Mouse (Mus musculus): ENCODE data around the gene Pde1a. TPM values are rescaled to one million over a fixed set of nuclear protein-coding genes. Genes with fewer than 3 reads are reported as not detected.

Gene Pde1a
- polyA plus RNA-seq, 1 experiment from 2014 or later, result 0.46 TPM

DNA sequence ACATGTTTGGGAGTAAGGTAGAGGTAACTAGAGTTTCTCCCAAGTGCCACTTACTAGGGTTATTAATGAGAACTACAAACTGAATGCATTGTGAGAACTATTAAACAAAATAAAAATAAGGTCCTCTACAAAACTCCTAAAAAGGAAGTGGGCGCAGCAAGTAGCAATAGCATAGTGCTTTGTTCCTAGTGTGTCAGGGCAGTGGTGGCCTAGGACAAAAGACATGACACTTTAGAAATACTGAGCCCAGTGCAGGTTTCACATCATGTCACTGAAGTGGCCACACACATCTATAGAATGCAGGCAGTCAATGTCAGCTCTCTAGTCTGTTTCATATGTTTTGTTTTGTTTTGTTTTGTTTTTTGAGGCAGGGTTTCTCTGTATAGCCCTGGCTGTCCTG lies 103.2 kb downstream of the Pde1a start:
- Histone ChIP-seq H3K4me1 (no peaks in the 10 kb centered on the region), H3K9me3 (replicated peaks) (0 out of 2 replicates have a peak, but pooled peaks cover 3% of the 10 kb centered on the region), H3K36me3 (no peaks in the 10 kb centered on the region), H3K27me3 (ENCODE audit: low read depth, poor library complexity, severe bottlenecking) (no peaks in the 10 kb centered on the region), H3K4me3 (no peak overlapping the region), H3K27ac (replicated peaks) (no peak overlapping the region)
- 93% methylated on average over 1 of the region's 1 CpGs for WGBS
- no peak for DNase-seq (ENCODE audit: low spot score)

DNA sequence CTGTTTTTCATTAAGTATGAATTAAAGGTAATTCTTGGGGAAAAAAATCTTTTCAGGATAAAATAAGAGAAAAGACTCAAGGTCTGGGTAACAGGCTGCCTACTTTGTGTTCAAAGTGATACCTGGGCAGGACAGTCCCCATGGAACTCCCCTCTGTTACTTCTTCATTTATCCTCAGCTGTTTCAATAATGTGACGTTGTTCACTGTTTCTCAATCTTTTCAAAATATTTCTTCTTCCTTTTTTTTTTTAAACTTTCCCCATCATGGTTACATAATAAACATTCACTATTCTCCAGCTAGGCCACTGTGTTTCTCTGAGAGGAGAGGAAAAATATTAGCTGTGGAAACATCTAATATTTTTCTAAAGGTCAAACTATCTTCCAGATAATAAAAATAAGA lies 103.7 kb downstream of the Pde1a start:
- Histone ChIP-seq H3K27ac (replicated peaks) (no peak overlapping the region), H3K4me1 (no peaks in the 10 kb centered on the region), H3K36me3 (no peaks in the 10 kb centered on the region), H3K27me3 (ENCODE audit: low read depth, poor library complexity, severe bottlenecking) (no peaks in the 10 kb centered on the region), H3K4me3 (no peak overlapping the region), H3K9me3 (replicated peaks) (0 out of 2 replicates have a peak, but pooled peaks cover 3% of the 10 kb centered on the region)
- WGBS, result 74% methylated on average over 1 of the region's 1 CpGs
- no peak for DNase-seq (ENCODE audit: low spot score)

DNA sequence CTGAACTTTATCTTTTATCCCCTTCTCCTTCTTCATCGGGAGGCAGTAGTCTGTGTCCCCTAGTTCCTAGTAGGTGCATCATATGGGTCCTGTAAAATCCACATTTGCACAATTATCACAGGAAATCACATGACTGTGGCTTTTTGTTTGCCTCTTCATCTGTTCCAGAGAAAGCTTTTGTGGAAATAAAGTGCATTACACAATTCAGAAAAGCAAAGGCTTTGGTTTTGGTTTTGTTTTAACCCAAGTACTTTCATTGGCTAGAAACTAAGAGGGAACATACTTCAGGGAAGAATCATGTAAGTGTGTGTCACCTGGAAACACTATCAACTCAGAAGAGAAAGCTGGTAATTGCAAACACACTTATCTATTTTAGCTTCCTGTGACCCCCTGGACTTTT lies 104.2 kb downstream of the Pde1a start:
- H3K27ac ChIP-seq (replicated peaks), result no peak overlapping the region
- 94% methylated on average over 1 of the region's 1 CpGs for WGBS
- H3K4me3 ChIP-seq, result no peak overlapping the region
- 0 out of 2 replicates have a peak, but pooled peaks cover 3% of the 10 kb centered on the region for H3K9me3 ChIP-seq (replicated peaks)
- no peaks in the 10 kb centered on the region for H3K4me1 ChIP-seq
- H3K27me3 ChIP-seq (ENCODE audit: low read depth, poor library complexity, severe bottlenecking), result no peaks in the 10 kb centered on the region
- H3K36me3 ChIP-seq, result no peaks in the 10 kb centered on the region
- no peak for DNase-seq (ENCODE audit: low spot score)

DNA sequence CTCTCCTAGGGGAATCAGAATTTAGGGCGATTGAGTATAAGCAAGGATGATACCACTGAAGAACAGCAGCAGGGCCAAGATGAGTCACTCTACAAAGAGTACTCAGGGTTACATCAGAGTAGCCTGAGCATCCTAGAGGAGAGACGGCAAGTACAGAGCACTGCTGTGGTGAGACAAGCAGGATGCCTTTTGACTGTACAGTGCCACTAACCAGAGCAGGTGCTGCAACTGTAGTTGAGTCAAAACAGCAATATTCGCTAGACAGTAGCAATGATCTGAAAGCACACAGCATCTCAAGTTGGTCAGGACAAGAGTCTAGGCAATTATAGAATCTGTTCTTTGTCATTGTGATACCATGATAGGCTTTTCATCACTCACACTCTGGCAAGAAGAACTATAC lies 115.1 kb downstream of the Pde1a start:
- no peaks in the 10 kb centered on the region for H3K9me3 ChIP-seq (replicated peaks)
- no peaks in the 10 kb centered on the region for H3K36me3 ChIP-seq
- no peak overlapping the region for H3K27ac ChIP-seq (replicated peaks)
- no peaks in the 10 kb centered on the region for H3K4me1 ChIP-seq
- no peak for DNase-seq (ENCODE audit: low spot score)
- H3K4me3 ChIP-seq, result no peak overlapping the region
- no peaks in the 10 kb centered on the region for H3K27me3 ChIP-seq (ENCODE audit: low read depth, poor library complexity, severe bottlenecking)
- WGBS, result 88% methylated on average over 3 of the region's 3 CpGs

DNA sequence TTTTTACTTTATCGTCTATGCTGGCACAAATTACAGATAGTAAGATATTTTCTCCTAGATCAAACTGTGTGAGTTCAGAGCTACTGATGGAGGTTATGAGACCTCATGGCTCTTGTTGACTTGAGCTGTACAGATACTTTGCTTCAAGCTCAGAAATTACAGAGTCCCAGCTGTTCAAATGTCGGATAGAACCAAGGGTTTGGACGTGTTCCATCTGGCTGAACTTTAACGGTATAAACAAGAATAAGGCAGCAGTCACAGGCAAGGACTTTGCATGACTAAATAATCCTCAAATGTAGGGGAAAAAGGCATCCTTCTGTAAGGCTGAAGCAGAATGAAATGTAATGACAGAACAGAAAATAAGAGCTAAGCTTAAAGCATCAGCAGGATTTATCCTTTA lies 116.2 kb downstream of the Pde1a start:
- DNase-seq (ENCODE audit: low spot score), result no peak
- Histone ChIP-seq H3K4me1 (no peaks in the 10 kb centered on the region), H3K9me3 (replicated peaks) (no peaks in the 10 kb centered on the region), H3K36me3 (no peaks in the 10 kb centered on the region), H3K27me3 (ENCODE audit: low read depth, poor library complexity, severe bottlenecking) (no peaks in the 10 kb centered on the region), H3K27ac (replicated peaks) (no peak overlapping the region), H3K4me3 (no peak overlapping the region)
- 89% methylated on average over 4 of the region's 4 CpGs for WGBS

DNA sequence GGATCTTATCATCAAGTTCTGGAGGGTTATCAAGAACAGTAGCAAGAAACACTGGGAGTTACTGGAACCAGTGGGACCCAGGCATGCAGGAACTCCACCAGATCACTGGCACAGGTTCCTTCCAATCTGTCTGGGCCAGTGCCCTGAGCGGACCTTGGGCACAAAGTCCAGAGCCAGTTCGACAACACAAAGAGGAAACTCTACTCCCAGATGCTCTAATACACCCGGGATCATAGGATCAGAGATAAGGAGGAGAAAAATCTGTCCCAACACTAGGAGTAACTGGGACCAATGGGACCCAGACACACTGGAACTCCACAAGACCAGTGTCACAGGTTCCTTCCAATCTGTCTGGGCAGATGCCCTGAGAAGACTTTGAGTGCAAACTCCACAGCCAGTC lies 130.1 kb downstream of the Pde1a start:
- DNase-seq (ENCODE audit: low spot score), result no peak

DNA sequence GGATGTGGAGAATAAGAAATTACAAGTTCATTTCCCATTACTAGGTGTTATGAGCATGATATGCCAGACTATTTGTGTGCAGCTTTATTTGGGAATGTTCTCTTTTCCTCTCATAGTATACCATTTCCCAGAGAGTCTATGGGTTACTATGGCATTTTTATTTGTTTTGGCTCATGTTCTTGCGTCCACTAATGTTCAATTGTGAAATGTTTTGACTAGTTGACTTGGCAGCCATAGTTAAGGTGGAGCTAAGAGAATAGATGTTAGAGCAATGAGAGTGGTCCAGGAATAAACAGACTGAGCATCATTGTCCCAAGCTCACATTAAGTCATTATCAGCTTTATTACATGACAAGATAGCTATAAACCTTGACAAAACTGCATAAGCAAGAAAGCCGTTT lies 130.8 kb downstream of the Pde1a start:
- H3K9me3 ChIP-seq (replicated peaks), result no peaks in the 10 kb centered on the region
- H3K4me3 ChIP-seq, result no peak overlapping the region
- H3K36me3 ChIP-seq, result no peaks in the 10 kb centered on the region
- no peak overlapping the region for H3K27ac ChIP-seq (replicated peaks)
- H3K4me1 ChIP-seq, result no peaks in the 10 kb centered on the region
- H3K27me3 ChIP-seq (ENCODE audit: low read depth, poor library complexity, severe bottlenecking), result no peaks in the 10 kb centered on the region
- 92% methylated on average over 2 of the region's 2 CpGs for WGBS
- DNase-seq (ENCODE audit: low spot score), result no peak

More for the DNA sequence above, 130.1 kb downstream of the Pde1a start:
- no peak overlapping the region for H3K27ac ChIP-seq (replicated peaks)
- H3K4me1 ChIP-seq, result no peaks in the 10 kb centered on the region
- no peak overlapping the region for H3K4me3 ChIP-seq
- H3K36me3 ChIP-seq, result no peaks in the 10 kb centered on the region
- H3K9me3 ChIP-seq (replicated peaks), result no peaks in the 10 kb centered on the region
- no peaks in the 10 kb centered on the region for H3K27me3 ChIP-seq (ENCODE audit: low read depth, poor library complexity, severe bottlenecking)
- 85% methylated on average over 3 of the region's 3 CpGs for WGBS

DNA sequence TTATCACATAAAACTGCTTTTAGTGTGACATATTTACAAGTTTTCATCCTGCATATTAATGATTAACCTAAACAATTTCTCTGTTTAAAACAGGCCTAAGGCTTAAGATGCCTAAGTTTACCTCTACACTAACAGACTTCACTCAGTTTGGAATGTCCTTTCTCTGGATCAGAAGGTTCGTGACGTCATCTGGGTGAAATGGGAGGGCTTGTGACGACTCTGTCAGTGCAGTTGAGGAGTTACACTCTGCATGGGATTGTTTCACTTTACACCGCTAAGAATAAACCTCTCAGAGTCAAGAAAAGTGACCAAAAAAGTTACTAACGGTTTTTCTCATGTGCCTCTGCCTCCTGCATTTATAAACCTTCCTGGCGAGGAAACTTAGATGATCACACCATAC lies 137.6 kb downstream of the Pde1a start:
- no peak for DNase-seq (ENCODE audit: low spot score)
- Histone ChIP-seq H3K9me3 (replicated peaks) (no peaks in the 10 kb centered on the region), H3K4me1 (no peaks in the 10 kb centered on the region), H3K4me3 (no peak overlapping the region), H3K36me3 (no peaks in the 10 kb centered on the region), H3K27ac (replicated peaks) (no peak overlapping the region), H3K27me3 (ENCODE audit: low read depth, poor library complexity, severe bottlenecking) (no peaks in the 10 kb centered on the region)
- WGBS, result 80% methylated on average over 6 of the region's 6 CpGs

DNA sequence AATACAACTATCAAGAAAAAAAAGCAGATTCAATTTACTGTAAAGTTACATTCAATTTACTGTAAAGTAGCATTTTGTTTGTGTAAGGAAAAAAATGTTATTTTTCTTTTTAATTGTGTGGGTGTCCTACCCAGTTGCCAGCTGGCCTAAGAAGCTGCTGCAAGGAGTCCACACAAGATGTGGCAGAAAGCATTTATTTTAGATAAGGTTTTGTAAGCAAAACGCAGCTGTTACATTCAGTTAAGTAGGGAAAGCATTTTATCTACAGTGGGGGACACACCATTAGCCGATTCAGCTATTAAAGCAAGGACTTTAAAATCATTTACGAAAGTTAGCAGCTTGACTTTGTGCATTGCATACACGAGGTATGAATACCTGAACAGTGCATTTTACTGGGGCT lies 145.5 kb downstream of the Pde1a start:
- Histone ChIP-seq H3K27ac (replicated peaks) (no peak overlapping the region), H3K4me1 (no peaks in the 10 kb centered on the region), H3K27me3 (ENCODE audit: low read depth, poor library complexity, severe bottlenecking) (no peaks in the 10 kb centered on the region), H3K9me3 (replicated peaks) (no peaks in the 10 kb centered on the region), H3K36me3 (no peaks in the 10 kb centered on the region), H3K4me3 (no peak overlapping the region)
- WGBS, result 82% methylated on average over 4 of the region's 4 CpGs
- no peak for DNase-seq (ENCODE audit: low spot score)

DNA sequence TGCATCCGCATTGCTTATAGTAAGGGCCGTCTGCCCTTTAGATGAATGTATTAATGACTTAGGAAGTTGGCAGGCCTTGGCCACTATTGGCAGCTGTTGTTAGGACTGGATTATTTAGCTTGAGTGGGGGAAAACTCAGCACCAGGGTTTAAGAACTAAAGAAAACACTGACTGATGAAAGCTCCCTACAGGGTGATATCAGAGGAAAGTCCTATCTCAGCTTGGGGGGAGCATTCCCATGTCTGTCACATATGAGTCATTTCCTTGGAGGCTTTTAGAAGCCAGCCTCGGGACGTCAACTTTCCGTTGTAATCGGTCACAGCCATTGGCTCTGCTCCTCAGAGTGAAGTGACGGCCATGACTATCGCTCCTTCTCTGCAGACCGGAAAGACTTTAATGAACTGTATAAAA lies 146.0 kb downstream of the Pde1a start:
- no peak overlapping the region for H3K4me3 ChIP-seq
- H3K9me3 ChIP-seq (replicated peaks), result no peaks in the 10 kb centered on the region
- no peak for DNase-seq (ENCODE audit: low spot score)
- 84% methylated on average over 9 of the region's 9 CpGs for WGBS
- no peaks in the 10 kb centered on the region for H3K4me1 ChIP-seq
- no peak overlapping the region for H3K27ac ChIP-seq (replicated peaks)
- H3K27me3 ChIP-seq (ENCODE audit: low read depth, poor library complexity, severe bottlenecking), result no peaks in the 10 kb centered on the region
- no peaks in the 10 kb centered on the region for H3K36me3 ChIP-seq

DNA sequence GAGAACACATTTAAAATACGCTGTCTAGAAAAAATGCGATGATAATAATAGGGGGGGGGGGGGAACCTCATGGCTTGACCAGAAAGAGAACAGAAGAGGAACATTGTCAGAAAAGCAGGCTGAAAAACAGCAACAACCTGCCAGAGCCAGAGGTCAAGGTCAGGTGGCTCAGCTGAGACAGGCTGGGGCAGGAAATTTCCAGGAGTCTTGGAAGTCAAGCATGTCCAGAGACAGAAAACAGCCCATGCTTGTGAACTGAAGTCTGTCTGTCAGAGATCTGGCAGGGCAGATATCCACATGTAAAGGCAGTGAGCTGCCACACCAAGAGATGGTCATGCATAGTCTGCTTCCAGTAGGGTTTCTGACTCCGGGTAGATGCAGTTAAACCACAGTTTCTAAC lies 147.5 kb downstream of the Pde1a start:
- H3K36me3 ChIP-seq, result no peaks in the 10 kb centered on the region
- no peak for DNase-seq (ENCODE audit: low spot score)
- no peak overlapping the region for H3K27ac ChIP-seq (replicated peaks)
- no peaks in the 10 kb centered on the region for H3K4me1 ChIP-seq
- no peaks in the 10 kb centered on the region for H3K27me3 ChIP-seq (ENCODE audit: low read depth, poor library complexity, severe bottlenecking)
- WGBS, result 94% methylated on average over 3 of the region's 3 CpGs
- no peak overlapping the region for H3K4me3 ChIP-seq
- H3K9me3 ChIP-seq (replicated peaks), result no peaks in the 10 kb centered on the region

DNA sequence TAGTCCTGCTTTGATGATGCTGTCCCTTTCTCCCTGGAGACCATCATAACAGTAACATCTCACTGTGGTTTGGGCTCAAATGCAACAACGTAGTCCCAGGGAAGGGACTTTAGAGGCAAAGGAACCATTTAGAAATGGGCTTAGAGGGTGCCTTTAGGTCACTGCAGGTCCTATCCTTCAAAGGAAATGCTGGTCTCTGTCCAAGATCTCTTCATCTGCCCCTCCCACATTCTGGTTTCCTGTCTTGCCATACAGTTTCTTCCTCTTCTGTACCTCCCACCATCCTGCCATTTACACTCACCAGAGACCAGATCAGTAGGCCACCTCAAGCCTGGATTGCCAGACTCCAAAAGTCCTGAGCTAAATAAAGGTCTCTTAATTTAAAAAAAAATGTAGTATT lies 150.3 kb downstream of the Pde1a start:
- 96% methylated on average over 1 of the region's 1 CpGs for WGBS
- Histone ChIP-seq H3K27ac (replicated peaks) (no peak overlapping the region), H3K27me3 (ENCODE audit: low read depth, poor library complexity, severe bottlenecking) (no peaks in the 10 kb centered on the region), H3K4me3 (no peak overlapping the region), H3K9me3 (replicated peaks) (no peaks in the 10 kb centered on the region), H3K36me3 (no peaks in the 10 kb centered on the region), H3K4me1 (no peaks in the 10 kb centered on the region)
- DNase-seq (ENCODE audit: low spot score), result no peak

DNA sequence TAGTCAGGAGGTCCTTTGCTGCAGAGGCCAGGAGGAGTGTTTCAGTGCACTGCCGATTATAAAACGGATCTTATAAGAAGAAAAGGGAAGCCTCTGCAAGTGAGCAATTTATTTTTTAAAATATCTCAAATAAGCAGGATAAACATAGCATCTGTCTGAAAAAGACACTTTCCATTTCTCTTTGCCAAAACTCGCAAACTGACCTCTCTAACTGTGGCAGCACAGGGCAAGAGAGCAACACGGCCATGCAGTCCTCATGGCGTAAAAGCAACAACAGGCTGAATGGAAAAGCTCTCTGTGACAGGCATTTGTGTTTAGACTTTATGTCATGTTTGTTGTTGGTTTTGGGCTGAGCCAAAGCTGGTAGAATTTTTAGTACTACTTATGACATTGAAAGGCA lies 152.0 kb downstream of the Pde1a start:
- Histone ChIP-seq H3K4me3 (no peak overlapping the region), H3K4me1 (no peaks in the 10 kb centered on the region), H3K36me3 (no peaks in the 10 kb centered on the region), H3K9me3 (replicated peaks) (no peaks in the 10 kb centered on the region), H3K27ac (replicated peaks) (no peak overlapping the region), H3K27me3 (ENCODE audit: low read depth, poor library complexity, severe bottlenecking) (no peaks in the 10 kb centered on the region)
- no peak for DNase-seq (ENCODE audit: low spot score)
- 81% methylated on average over 5 of the region's 5 CpGs for WGBS

DNA sequence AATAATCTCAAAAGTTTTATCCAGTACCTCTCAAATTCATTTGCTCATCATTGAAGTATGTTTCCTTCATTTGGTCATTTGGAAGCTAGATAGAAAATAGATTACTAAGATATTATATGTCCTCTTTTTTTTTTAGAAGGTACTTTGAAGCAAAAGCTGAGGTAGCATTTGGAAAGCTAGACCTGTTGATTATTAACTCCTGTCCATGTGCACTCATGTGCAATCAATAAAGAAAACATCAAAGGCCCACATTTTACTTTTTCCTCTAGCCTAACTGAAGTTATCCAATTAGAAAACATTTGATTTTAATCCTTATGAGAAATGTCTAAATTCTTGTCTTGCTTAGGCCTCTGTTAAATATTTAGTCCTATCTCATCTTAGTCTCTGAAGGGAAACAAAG lies 153.3 kb downstream of the Pde1a start:
- no peak for DNase-seq (ENCODE audit: low spot score)
- no peaks in the 10 kb centered on the region for H3K4me1 ChIP-seq
- H3K27me3 ChIP-seq (ENCODE audit: low read depth, poor library complexity, severe bottlenecking), result no peaks in the 10 kb centered on the region
- H3K27ac ChIP-seq (replicated peaks), result no peak overlapping the region
- no peak overlapping the region for H3K4me3 ChIP-seq
- H3K36me3 ChIP-seq, result no peaks in the 10 kb centered on the region
- no peaks in the 10 kb centered on the region for H3K9me3 ChIP-seq (replicated peaks)
